Mouse (Mus musculus): ENCODE measurements around the gene Rpl29.

Gene Rpl29

GRCm38 (mm10) chr9:106454888-106455681 is 25.8 kb downstream of the Rpl29 start:
- DNase-seq (ENCODE audit: low read depth in 1 of 2, low spot score in 2 of 2): no peak

GRCm38 (mm10) chr9:106456325-106457162 is 27.3 kb downstream of the Rpl29 start:
- no peak for DNase-seq (ENCODE audit: low read depth in 1 of 2, low spot score in 2 of 2)

GRCm38 (mm10) chr9:106457163-106457559 is 27.9 kb downstream of the Rpl29 start:
- no peak for DNase-seq (ENCODE audit: low read depth in 1 of 2, low spot score in 2 of 2)

GRCm38 (mm10) chr9:106457920-106458319 is 28.7 kb downstream of the Rpl29 start:
- DNase-seq (ENCODE audit: low read depth in 1 of 2, low spot score in 2 of 2): no peak

GRCm38 (mm10) chr9:106459946-106460345 is 30.7 kb downstream of the Rpl29 start:
- no peak for DNase-seq (ENCODE audit: low read depth in 1 of 2, low spot score in 2 of 2)

- no peak for DNase-seq (ENCODE audit: low read depth in 1 of 2, low spot score in 2 of 2)
Measured at GRCm38 (mm10) chr9:106460401-106461025, 31.3 kb downstream of the Rpl29 start.

GRCm38 (mm10) chr9:106461026-106461415 is 31.8 kb downstream of the Rpl29 start:
- no peak for DNase-seq (ENCODE audit: low read depth in 1 of 2, low spot score in 2 of 2)

GRCm38 (mm10) chr9:106461641-106462429 is 32.6 kb downstream of the Rpl29 start:
- no peak for DNase-seq (ENCODE audit: low read depth in 1 of 2, low spot score in 2 of 2)

GRCm38 (mm10) chr9:106462430-106462800 is 33.2 kb downstream of the Rpl29 start:
- DNase-seq (ENCODE audit: low read depth in 1 of 2, low spot score in 2 of 2): no peak

GRCm38 (mm10) chr9:106463122-106464063 is 34.1 kb downstream of the Rpl29 start:
- DNase-seq (ENCODE audit: low read depth in 1 of 2, low spot score in 2 of 2): no peak

GRCm38 (mm10) chr9:106464751-106465541 is 35.7 kb downstream of the Rpl29 start:
- DNase-seq (ENCODE audit: low read depth in 1 of 2, low spot score in 2 of 2): no peak

GRCm38 (mm10) chr9:106465571-106466200 is 36.4 kb downstream of the Rpl29 start, which contains the start of gene Gpr62:
TSS of gene Gpr62 (minus strand) at chr9:106465938.
- DNase-seq (ENCODE audit: low read depth in 1 of 2, low spot score in 2 of 2): no peak

- DNase-seq (ENCODE audit: low read depth in 1 of 2, low spot score in 2 of 2): no peak
Measured at GRCm38 (mm10) chr9:106466721-106467120, 37.5 kb downstream of the Rpl29 start.

GRCm38 (mm10) chr9:106467746-106468145 is 38.5 kb downstream of the Rpl29 start:
- no peak for DNase-seq (ENCODE audit: low read depth in 1 of 2, low spot score in 2 of 2)

GRCm38 (mm10) chr9:106469317-106469716 is 40.1 kb downstream of the Rpl29 start:
- no peak for DNase-seq (ENCODE audit: low read depth in 1 of 2, low spot score in 2 of 2)

- no peak for DNase-seq (ENCODE audit: low read depth in 1 of 2, low spot score in 2 of 2)
Measured at GRCm38 (mm10) chr9:106469776-106470175, 40.5 kb downstream of the Rpl29 start.

GRCm38 (mm10) chr9:106470991-106471750 is 41.9 kb downstream of the Rpl29 start:
- DNase-seq (ENCODE audit: low read depth in 1 of 2, low spot score in 2 of 2): no peak

- no peak for DNase-seq (ENCODE audit: low read depth in 1 of 2, low spot score in 2 of 2)
Measured at GRCm38 (mm10) chr9:106471892-106472291, 42.6 kb downstream of the Rpl29 start.

Data from monocyte, adult 2 months (primary cell).